Mouse (Mus musculus) lung, adult 2 months (tissue): ENCODE results near the gene Lrig2.

ENCODE experiments used
- CTCF ChIP-seq: fragments of 200-500 bp; IDR thresholded peaks from 2 replicates; pipeline ENCODE4 v1.5.1; 2011; ENCODE audit warnings: mild to moderate bottlenecking, low read length, control low read depth; ENCODE audit not compliant: insufficient read depth
- POLR2A ChIP-seq: fragments of 200-500 bp; IDR thresholded peaks from 2 replicates; pipeline ENCODE4 v1.6.1; 2011; ENCODE audit warnings: low read depth, mild to moderate bottlenecking, control low read depth, low read length, borderline replicate concordance; ENCODE audit errors: extremely low read depth

GRCm38 (mm10) chr3:104444082-104444481 is 67.6 kb downstream of the Lrig2 start:
- TF ChIP-seq POLR2A (no peak), CTCF (no peak)
